Mouse (Mus musculus) heart, postnatal 0 days (tissue): Measurements from ENCODE around the gene Nup93.

Experiments used
- CTCF ChIP-seq: IDR thresholded peaks from 2 replicates; pipeline ENCODE4 v1.5.1; 2016; ENCODE audit warnings: antibody characterized with exemption, control low read depth, low read depth
- EP300 ChIP-seq: IDR thresholded peaks from 2 replicates; pipeline ENCODE4 v1.6.1; 2016; ENCODE audit warnings: antibody characterized with exemption, low read depth

GRCm38 (mm10) chr8:94169547-94169946 is 44.8 kb upstream of the Nup93 start:
- TF ChIP-seq CTCF (no peak), EP300 (no peak)
